Mouse (Mus musculus): ENCODE results near the gene Cuzd1. TPM values are rescaled to one million over a fixed set of nuclear protein-coding genes. Genes with fewer than 3 reads are reported as not detected.

Gene Cuzd1
- total RNA-seq, 1 experiment: 0.71 TPM

DNA sequence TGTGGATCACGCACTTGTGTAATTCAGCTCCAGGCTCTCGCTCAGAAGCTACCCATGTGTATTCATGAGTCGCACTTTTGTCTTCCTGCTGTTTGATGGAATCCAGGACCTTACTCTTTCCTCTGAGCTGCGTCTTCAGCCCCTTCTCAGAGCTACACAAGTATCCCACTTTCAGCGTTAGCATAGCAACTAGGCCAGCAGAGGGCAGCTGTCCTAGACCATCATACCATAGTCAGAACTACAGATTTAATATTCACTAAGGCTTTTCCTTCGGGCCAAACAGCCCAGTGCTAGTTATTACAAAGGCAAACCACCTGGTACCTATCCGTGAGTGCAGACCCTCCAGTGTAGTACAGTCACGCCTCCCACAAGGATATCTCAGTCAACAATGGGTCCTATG lies 24.9 kb downstream of the Cuzd1 start:
- H3K9me3 ChIP-seq (ENCODE audit: control insufficient read depth, insufficient read depth, low read depth, low read length): no peaks in the 10 kb centered on the region
- no peak overlapping the region for H3K9ac ChIP-seq (ENCODE audit: insufficient read depth, low read depth, low read length, poor library complexity, severe bottlenecking)
- in situ Hi-C loops (cut with MboI; ENCODE audit: low sequenced_read_pairs in 2 of 2, unreplicated experiment in 2 of 2): no loop called here
- H3K4me1 ChIP-seq (ENCODE audit: control insufficient read depth in 2 of 2, insufficient read depth in 2 of 2, low read length in 2 of 2, poor library complexity in 1 of 2): no peaks in the 10 kb centered on the region
- TF ChIP-seq HCFC1 (IDR thresholded peaks at IDR 0.05; ENCODE audit: borderline replicate concordance, insufficient read depth, low read length) (no peak), ZNF384 (IDR thresholded peaks at IDR 0.05; ENCODE audit: low read depth, low read length) (no peak)
- no peak for DNase-seq (ENCODE audit: low read depth, low spot score)
- H3K36me3 ChIP-seq (ENCODE audit: control insufficient read depth, insufficient read depth, low read length, poor library complexity, severe bottlenecking): no peaks in the 10 kb centered on the region
- H3K4me3 ChIP-seq (ENCODE audit: insufficient read depth in 1 of 2, low read depth in 1 of 2, low read length in 2 of 2, poor library complexity in 1 of 2, severe bottlenecking in 1 of 2): no peak overlapping the region
- H3K27ac ChIP-seq (ENCODE audit: insufficient read depth, low read depth, low read length, poor library complexity, severe bottlenecking): no peak overlapping the region

GRCm38 (mm10) chr7:131265851-131266250 lies 56.2 kb downstream of the Cuzd1 start:
- TF ChIP-seq MAFK (IDR thresholded peaks at IDR 0.05; ENCODE audit: insufficient read depth, low read depth, low read length): no peak
- no peak for TF ChIP-seq ZC3H11A (IDR thresholded peaks at IDR 0.05; ENCODE audit: borderline replicate concordance, low read depth, low read length)
- TF ChIP-seq HCFC1 (IDR thresholded peaks at IDR 0.05; ENCODE audit: borderline replicate concordance, insufficient read depth, low read length): no peak
- TF ChIP-seq ZNF384 (IDR thresholded peaks at IDR 0.05; ENCODE audit: low read depth, low read length): no peak
- TF ChIP-seq CHD2 (IDR thresholded peaks at IDR 0.05; ENCODE audit: low read depth, low read length): no peak
- in situ Hi-C loops (cut with MboI; ENCODE audit: low sequenced_read_pairs in 2 of 2, unreplicated experiment in 2 of 2): no loop called here

DNA sequence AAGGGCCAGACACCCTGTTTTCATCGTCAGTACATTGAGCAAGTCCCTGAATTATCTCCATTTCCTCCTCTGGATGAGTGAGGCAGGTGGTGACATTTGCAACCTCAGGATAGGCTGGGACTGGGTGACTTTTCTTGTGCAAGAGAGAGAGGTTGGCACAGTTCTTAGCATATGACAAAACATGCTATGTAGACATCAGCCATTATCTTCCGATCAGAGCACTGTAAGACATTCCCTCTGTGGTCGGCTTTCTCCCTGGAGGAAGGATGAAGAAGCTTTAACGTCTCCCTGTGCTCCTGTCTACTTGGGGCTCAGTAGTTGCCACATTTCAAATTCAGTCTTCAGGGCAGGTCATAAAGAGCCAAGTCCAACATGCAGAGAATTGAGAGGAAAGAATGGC lies 57.8 kb downstream of the Cuzd1 start:
- Histone ChIP-seq H3K4me1 (ENCODE audit: control insufficient read depth in 2 of 2, insufficient read depth in 2 of 2, low read length in 2 of 2, poor library complexity in 1 of 2) (no peaks in the 10 kb centered on the region), H3K4me3 (ENCODE audit: insufficient read depth in 1 of 2, low read depth in 1 of 2, low read length in 2 of 2, poor library complexity in 1 of 2, severe bottlenecking in 1 of 2) (no peak overlapping the region), H3K9ac (ENCODE audit: insufficient read depth, low read depth, low read length, poor library complexity, severe bottlenecking) (no peak overlapping the region), H3K27ac (ENCODE audit: insufficient read depth, low read depth, low read length, poor library complexity, severe bottlenecking) (no peak overlapping the region), H3K36me3 (ENCODE audit: control insufficient read depth, insufficient read depth, low read length, poor library complexity, severe bottlenecking) (no peaks in the 10 kb centered on the region), H3K9me3 (ENCODE audit: control insufficient read depth, insufficient read depth, low read depth, low read length) (no peaks in the 10 kb centered on the region)
- no peak for TF ChIP-seq CHD2 (IDR thresholded peaks at IDR 0.05; ENCODE audit: low read depth, low read length)
- TF ChIP-seq ZC3H11A (IDR thresholded peaks at IDR 0.05; ENCODE audit: borderline replicate concordance, low read depth, low read length): no peak
- TF ChIP-seq HCFC1 (IDR thresholded peaks at IDR 0.05; ENCODE audit: borderline replicate concordance, insufficient read depth, low read length): no peak
- TF ChIP-seq MAFK (IDR thresholded peaks at IDR 0.05; ENCODE audit: insufficient read depth, low read depth, low read length): no peak
- TF ChIP-seq ZNF384 (IDR thresholded peaks at IDR 0.05; ENCODE audit: low read depth, low read length): no peak
- in situ Hi-C loops (cut with MboI; ENCODE audit: low sequenced_read_pairs in 2 of 2, unreplicated experiment in 2 of 2): no loop called here
- DNase-seq (ENCODE audit: low read depth, low spot score): no peak

More at GRCm38 (mm10) chr7:131265851-131266250, 56.2 kb downstream of the Cuzd1 start:
- H3K4me3 ChIP-seq (ENCODE audit: insufficient read depth in 1 of 2, low read depth in 1 of 2, low read length in 2 of 2, poor library complexity in 1 of 2, severe bottlenecking in 1 of 2): no peak overlapping the region
- DNase-seq (ENCODE audit: low read depth, low spot score): no peak
- no peak overlapping the region for H3K9ac ChIP-seq (ENCODE audit: insufficient read depth, low read depth, low read length, poor library complexity, severe bottlenecking)
- H3K27ac ChIP-seq (ENCODE audit: insufficient read depth, low read depth, low read length, poor library complexity, severe bottlenecking): no peak overlapping the region
- no peaks in the 10 kb centered on the region for H3K9me3 ChIP-seq (ENCODE audit: control insufficient read depth, insufficient read depth, low read depth, low read length)
- H3K36me3 ChIP-seq (ENCODE audit: control insufficient read depth, insufficient read depth, low read length, poor library complexity, severe bottlenecking): no peaks in the 10 kb centered on the region
- no peaks in the 10 kb centered on the region for H3K4me1 ChIP-seq (ENCODE audit: control insufficient read depth in 2 of 2, insufficient read depth in 2 of 2, low read length in 2 of 2, poor library complexity in 1 of 2)

GRCm38 (mm10) chr7:131260946-131261345 lies 61.1 kb downstream of the Cuzd1 start:
- H3K27ac ChIP-seq (ENCODE audit: insufficient read depth, low read depth, low read length, poor library complexity, severe bottlenecking): no peak overlapping the region
- no peaks in the 10 kb centered on the region for H3K4me1 ChIP-seq (ENCODE audit: control insufficient read depth in 2 of 2, insufficient read depth in 2 of 2, low read length in 2 of 2, poor library complexity in 1 of 2)
- TF ChIP-seq CHD2 (IDR thresholded peaks at IDR 0.05; ENCODE audit: low read depth, low read length) (no peak), ZC3H11A (IDR thresholded peaks at IDR 0.05; ENCODE audit: borderline replicate concordance, low read depth, low read length) (no peak), ZNF384 (IDR thresholded peaks at IDR 0.05; ENCODE audit: low read depth, low read length) (no peak), MAFK (IDR thresholded peaks at IDR 0.05; ENCODE audit: insufficient read depth, low read depth, low read length) (no peak), HCFC1 (IDR thresholded peaks at IDR 0.05; ENCODE audit: borderline replicate concordance, insufficient read depth, low read length) (no peak)
- in situ Hi-C loops (cut with MboI; ENCODE audit: low sequenced_read_pairs in 2 of 2, unreplicated experiment in 2 of 2): no loop called here
- no peaks in the 10 kb centered on the region for H3K9me3 ChIP-seq (ENCODE audit: control insufficient read depth, insufficient read depth, low read depth, low read length)
- H3K4me3 ChIP-seq (ENCODE audit: insufficient read depth in 1 of 2, low read depth in 1 of 2, low read length in 2 of 2, poor library complexity in 1 of 2, severe bottlenecking in 1 of 2): no peak overlapping the region
- no peaks in the 10 kb centered on the region for H3K36me3 ChIP-seq (ENCODE audit: control insufficient read depth, insufficient read depth, low read length, poor library complexity, severe bottlenecking)
- no peak for DNase-seq (ENCODE audit: low read depth, low spot score)
- no peak overlapping the region for H3K9ac ChIP-seq (ENCODE audit: insufficient read depth, low read depth, low read length, poor library complexity, severe bottlenecking)

Other genes starting within 250 kb of the Cuzd1 start
- gene 4933402N03Rik, start 176.0 kb downstream of the Cuzd1 start, total RNA-seq (2012; rRNA removed): not detected in 2 replicates
- 0.04 and 0.05 TPM in 2 replicates for gene 5430419D17Rik, start 147.9 kb downstream of the Cuzd1 start, total RNA-seq (2012; rRNA removed)
- not detected in 2 replicates for gene Fam24b, start 7.2 kb upstream of the Cuzd1 start, total RNA-seq (2012; rRNA removed)
- gene Fam24a, start 11.6 kb upstream of the Cuzd1 start, total RNA-seq (2012; rRNA removed): not detected in 2 replicates
- gene 2310057M21Rik, start 40.5 kb upstream of the Cuzd1 start, total RNA-seq (2012; rRNA removed): 14.3 and 23.1 TPM in 2 replicates
- 44.5 and 50.6 TPM in 2 replicates for gene Pstk, start 48.8 kb upstream of the Cuzd1 start, total RNA-seq (2012; rRNA removed)
- 9.1 and 9.2 TPM in 2 replicates for gene Ikzf5, start 88.2 kb upstream of the Cuzd1 start, total RNA-seq (2012; rRNA removed)
- gene Acadsb, start 88.3 kb upstream of the Cuzd1 start, total RNA-seq (2012; rRNA removed): 11.8 and 22.4 TPM in 2 replicates
- gene Hmx3, start 220.6 kb upstream of the Cuzd1 start, total RNA-seq (2012; rRNA removed): not detected in 2 replicates
- 0.18 and 0.21 TPM in 2 replicates for gene Hmx2, start 226.5 kb upstream of the Cuzd1 start, total RNA-seq (2012; rRNA removed)
- gene Bub3, start 237.9 kb upstream of the Cuzd1 start, total RNA-seq (2012; rRNA removed): 127 and 131 TPM in 2 replicates

Measured in ES-E14 (cell line).